Mouse (Mus musculus): ENCODE measurements around the gene Ticam1. TPM values are rescaled to one million over a fixed set of nuclear protein-coding genes. Genes with fewer than 3 reads are reported as not detected.

The Ticam1 gene
- polyA plus RNA-seq, 1 experiment from 2014 or later: 2.9 TPM

DNA sequence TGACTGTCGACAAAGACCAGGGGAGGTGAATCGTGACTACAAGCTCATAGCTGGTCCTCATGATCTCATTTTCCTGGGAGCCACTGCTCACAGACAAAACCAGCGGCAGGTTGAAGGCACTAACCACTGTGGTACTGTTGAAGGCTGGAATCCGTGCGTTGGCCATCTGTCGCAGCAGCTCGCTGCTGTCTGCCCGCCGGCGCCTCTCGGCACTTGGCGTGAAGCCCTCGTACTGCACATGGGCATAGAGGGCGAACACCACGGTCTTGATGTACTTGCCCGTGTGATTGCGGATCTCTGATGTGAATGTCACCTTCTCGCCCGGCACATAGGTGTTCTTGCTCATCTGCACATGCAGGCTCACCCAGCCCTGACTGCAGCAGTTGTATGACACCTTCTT, 17.7 kb upstream of the Ticam1 start:
- 94% methylated on average over 19 of the region's 19 CpGs for WGBS
- no peak overlapping the region for H3K9ac ChIP-seq (replicated peaks; ENCODE audit: low read length)
- no peak for ATAC-seq (replicated peaks; ENCODE audit: insufficient number of reproducible peaks, low FRiP score, low TSS enrichment, low read depth)
- H3K4me2 ChIP-seq (ENCODE audit: low read depth, low read length): no peak overlapping the region
- H3K4me3 ChIP-seq (ENCODE audit: low read depth, low read length): no peak overlapping the region
- DNase-seq (ENCODE audit: low spot score): no peak
- no peaks in the 10 kb centered on the region for H3K36me3 ChIP-seq (replicated peaks; ENCODE audit: control insufficient read depth, insufficient read depth, low read depth, low read length)
- no peaks in the 10 kb centered on the region for H3K27me3 ChIP-seq (ENCODE audit: control insufficient read depth, insufficient read depth, low read length)
- H3K4me1 ChIP-seq (ENCODE audit: control insufficient read depth, insufficient read depth, low read length): no peaks in the 10 kb centered on the region; the same call in 1 of the 2 replicates
- H3K27ac ChIP-seq (replicated peaks; ENCODE audit: low read depth, low read length): no peak overlapping the region
- H3K9me3 ChIP-seq (replicated peaks; ENCODE audit: control insufficient read depth, low read length): no peaks in the 10 kb centered on the region

DNA sequence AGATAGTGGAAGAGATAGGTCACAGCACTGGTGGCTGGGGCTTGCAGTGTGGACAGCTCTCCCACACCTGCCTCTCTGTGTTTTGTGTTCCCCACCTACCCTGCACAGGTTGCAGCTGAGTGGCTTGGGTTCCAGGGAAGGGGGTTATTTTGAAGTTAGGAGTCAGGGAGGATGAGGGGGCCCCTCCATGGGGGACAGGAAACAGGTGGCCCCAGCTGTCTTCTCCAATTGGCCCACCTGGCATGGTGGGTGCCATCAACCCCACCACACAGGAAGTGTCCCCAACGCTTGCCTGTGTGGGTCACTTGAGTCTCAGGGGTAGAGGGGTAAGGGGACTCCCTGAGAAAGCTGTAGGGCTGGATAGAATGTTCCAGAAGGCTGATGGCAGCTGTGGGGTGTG, 16.7 kb upstream of the Ticam1 start:
- ATAC-seq (replicated peaks; ENCODE audit: insufficient number of reproducible peaks, low FRiP score, low TSS enrichment, low read depth): no peak
- no peaks in the 10 kb centered on the region for H3K9me3 ChIP-seq (replicated peaks; ENCODE audit: control insufficient read depth, low read length)
- no peaks in the 10 kb centered on the region for H3K36me3 ChIP-seq (replicated peaks; ENCODE audit: control insufficient read depth, insufficient read depth, low read depth, low read length)
- H3K4me2 ChIP-seq (ENCODE audit: low read depth, low read length): no peak overlapping the region
- no peak overlapping the region for H3K27ac ChIP-seq (replicated peaks; ENCODE audit: low read depth, low read length)
- 54% methylated on average over 1 of the region's 1 CpGs for WGBS
- no peak overlapping the region for H3K9ac ChIP-seq (replicated peaks; ENCODE audit: low read length)
- H3K27me3 ChIP-seq (ENCODE audit: control insufficient read depth, insufficient read depth, low read length): no peaks in the 10 kb centered on the region
- no peak for DNase-seq (ENCODE audit: low spot score)
- H3K4me3 ChIP-seq (ENCODE audit: low read depth, low read length): no peak overlapping the region
- no peaks in the 10 kb centered on the region; the same call in 1 of the 2 replicates for H3K4me1 ChIP-seq (ENCODE audit: control insufficient read depth, insufficient read depth, low read length)

DNA sequence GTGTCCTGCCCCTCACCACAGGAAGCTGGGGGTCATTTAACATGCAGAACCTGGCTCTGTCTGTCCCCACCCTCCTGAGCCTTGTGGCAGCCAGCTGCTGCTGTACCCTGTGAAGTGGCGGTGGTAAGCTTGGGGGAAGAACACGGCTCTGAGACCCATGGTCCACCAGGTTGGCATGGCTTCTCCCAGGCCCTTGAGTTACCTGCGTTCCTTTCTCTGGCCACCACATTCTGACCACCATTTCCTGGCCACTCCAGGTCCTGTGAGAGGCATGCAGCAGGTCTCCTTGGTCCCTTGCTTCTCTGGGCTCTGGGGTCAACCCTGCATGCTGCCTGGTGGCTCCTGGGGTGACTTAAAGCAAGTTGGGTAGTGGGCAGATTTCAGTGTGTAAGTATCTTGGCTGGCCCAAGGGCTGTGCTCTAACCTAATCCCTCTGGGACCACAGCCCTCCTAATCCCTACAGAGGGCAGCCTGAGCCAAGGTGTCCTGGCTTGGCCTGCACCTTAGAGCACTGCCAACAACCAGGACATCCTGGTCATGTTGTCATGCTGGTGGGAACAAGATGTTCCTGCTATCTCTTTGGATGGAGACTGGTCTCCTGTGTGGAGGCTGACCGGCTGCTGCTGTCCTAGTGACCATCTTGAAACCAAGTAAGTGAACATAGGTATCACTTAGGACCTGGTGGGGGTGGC, 16.1 kb upstream of the Ticam1 start, which contains the start of gene Plin3:
Gene Plin3, minus strand, starts transcription at position 343 of the 692 bp plus-strand sequence.
- Histone ChIP-seq H3K27me3 (ENCODE audit: control insufficient read depth, insufficient read depth, low read length) (no peaks in the 10 kb centered on the region), H3K9ac (replicated peaks; ENCODE audit: low read length) (no peak within 1 kb of the TSS; the same call in 1 of the 2 replicates), H3K4me1 (ENCODE audit: control insufficient read depth, insufficient read depth, low read length) (peaks cover 1% of the 10 kb centered on the region; the same call in 1 of the 2 replicates), H3K9me3 (replicated peaks; ENCODE audit: control insufficient read depth, low read length) (no peaks in the 10 kb centered on the region), H3K36me3 (replicated peaks; ENCODE audit: control insufficient read depth, insufficient read depth, low read depth, low read length) (no peaks in the 10 kb centered on the region), H3K4me2 (ENCODE audit: low read depth, low read length) (no peak within 1 kb of the TSS), H3K4me3 (ENCODE audit: low read depth, low read length) (no peak within 1 kb of the TSS), H3K27ac (replicated peaks; ENCODE audit: low read depth, low read length) (no peak within 1 kb of the TSS)
- DNase-seq (ENCODE audit: low spot score) (no peak), ATAC-seq (replicated peaks; ENCODE audit: insufficient number of reproducible peaks, low FRiP score, low TSS enrichment, low read depth) (no peak)
- WGBS: 91% methylated on average over 4 of the region's 4 CpGs

DNA sequence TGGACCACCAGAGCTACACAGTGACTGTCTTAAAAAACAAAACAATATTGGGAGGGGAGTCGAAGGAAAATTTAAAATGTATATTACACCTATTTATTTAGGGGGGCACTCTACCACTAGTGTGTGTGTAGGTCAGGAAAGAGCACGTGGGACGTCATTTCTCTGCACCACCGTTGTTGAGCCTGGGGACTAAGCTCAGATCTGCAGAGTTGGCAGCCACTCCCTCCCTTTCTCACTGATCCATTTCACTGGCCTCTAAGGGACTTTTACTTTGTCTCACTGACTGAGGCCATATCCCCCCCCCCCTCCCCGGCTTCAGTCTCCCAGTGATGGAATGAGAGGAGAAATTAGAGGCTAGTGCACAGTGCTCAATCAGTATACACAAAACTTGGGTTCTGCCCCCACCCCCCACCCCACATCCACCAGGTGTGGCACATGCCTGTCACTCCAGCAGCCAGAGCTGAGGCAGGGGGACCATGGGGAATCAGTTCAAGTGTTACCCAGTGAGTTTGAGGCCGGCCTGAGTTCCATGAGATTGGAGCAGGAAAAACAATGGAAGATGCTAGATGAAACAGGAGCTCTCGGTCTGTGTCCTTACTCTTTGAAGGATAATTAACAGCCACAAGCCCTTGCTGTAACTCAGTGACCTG, 15.4 kb upstream of the Ticam1 start:
- DNase-seq (ENCODE audit: low spot score) (no peak), ATAC-seq (replicated peaks; ENCODE audit: insufficient number of reproducible peaks, low FRiP score, low TSS enrichment, low read depth) (no peak)
- Histone ChIP-seq H3K36me3 (replicated peaks; ENCODE audit: control insufficient read depth, insufficient read depth, low read depth, low read length) (no peaks in the 10 kb centered on the region), H3K27ac (replicated peaks; ENCODE audit: low read depth, low read length) (no peak overlapping the region), H3K27me3 (ENCODE audit: control insufficient read depth, insufficient read depth, low read length) (no peaks in the 10 kb centered on the region), H3K4me2 (ENCODE audit: low read depth, low read length) (no peak overlapping the region), H3K4me1 (ENCODE audit: control insufficient read depth, insufficient read depth, low read length) (peaks cover 3% of the 10 kb centered on the region; the same call in 1 of the 2 replicates), H3K9ac (replicated peaks; ENCODE audit: low read length) (no peak overlapping the region; the same call in 1 of the 2 replicates), H3K9me3 (replicated peaks; ENCODE audit: control insufficient read depth, low read length) (no peaks in the 10 kb centered on the region), H3K4me3 (ENCODE audit: low read depth, low read length) (no peak overlapping the region)
- 67% methylated on average over 7 of the region's 7 CpGs for WGBS

DNA sequence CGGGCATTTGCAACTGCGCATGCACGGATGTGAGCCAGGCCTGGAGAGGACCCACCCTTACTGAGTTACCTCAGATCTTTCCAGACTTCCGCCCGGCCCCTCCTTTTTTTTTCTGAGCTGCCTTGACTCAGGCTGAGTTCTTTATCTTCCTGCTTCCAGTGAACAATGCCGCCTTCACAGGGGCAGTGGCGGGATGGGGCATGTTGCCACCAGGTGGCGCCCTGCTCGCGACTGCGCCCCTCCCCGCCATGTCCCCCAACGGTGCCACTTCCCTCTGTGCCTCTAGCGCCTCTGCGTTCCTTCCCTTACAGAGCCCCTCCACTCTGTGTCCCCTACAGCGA, 14.6 kb upstream of the Ticam1 start:
- Histone ChIP-seq H3K36me3 (replicated peaks; ENCODE audit: control insufficient read depth, insufficient read depth, low read depth, low read length) (no peaks in the 10 kb centered on the region), H3K4me1 (ENCODE audit: control insufficient read depth, insufficient read depth, low read length) (peaks cover 3% of the 10 kb centered on the region; the same call in 1 of the 2 replicates), H3K27me3 (ENCODE audit: control insufficient read depth, insufficient read depth, low read length) (no peaks in the 10 kb centered on the region), H3K4me2 (ENCODE audit: low read depth, low read length) (peak overlapping the region; percentile 81), H3K9ac (replicated peaks; ENCODE audit: low read length) (peak overlapping the region; percentile 59), H3K9me3 (replicated peaks; ENCODE audit: control insufficient read depth, low read length) (no peaks in the 10 kb centered on the region), H3K27ac (replicated peaks; ENCODE audit: low read depth, low read length) (peak overlapping the region; percentile 87), H3K4me3 (ENCODE audit: low read depth, low read length) (0 out of 2 replicates have a peak overlapping the region, but pooled peaks have one; percentile 4)
- 1% methylated on average over 16 of the region's 16 CpGs for WGBS
- peak; percentile 91 for DNase-seq (ENCODE audit: low spot score)
- ATAC-seq (replicated peaks; ENCODE audit: insufficient number of reproducible peaks, low FRiP score, low TSS enrichment, low read depth): peak; percentile 81

DNA sequence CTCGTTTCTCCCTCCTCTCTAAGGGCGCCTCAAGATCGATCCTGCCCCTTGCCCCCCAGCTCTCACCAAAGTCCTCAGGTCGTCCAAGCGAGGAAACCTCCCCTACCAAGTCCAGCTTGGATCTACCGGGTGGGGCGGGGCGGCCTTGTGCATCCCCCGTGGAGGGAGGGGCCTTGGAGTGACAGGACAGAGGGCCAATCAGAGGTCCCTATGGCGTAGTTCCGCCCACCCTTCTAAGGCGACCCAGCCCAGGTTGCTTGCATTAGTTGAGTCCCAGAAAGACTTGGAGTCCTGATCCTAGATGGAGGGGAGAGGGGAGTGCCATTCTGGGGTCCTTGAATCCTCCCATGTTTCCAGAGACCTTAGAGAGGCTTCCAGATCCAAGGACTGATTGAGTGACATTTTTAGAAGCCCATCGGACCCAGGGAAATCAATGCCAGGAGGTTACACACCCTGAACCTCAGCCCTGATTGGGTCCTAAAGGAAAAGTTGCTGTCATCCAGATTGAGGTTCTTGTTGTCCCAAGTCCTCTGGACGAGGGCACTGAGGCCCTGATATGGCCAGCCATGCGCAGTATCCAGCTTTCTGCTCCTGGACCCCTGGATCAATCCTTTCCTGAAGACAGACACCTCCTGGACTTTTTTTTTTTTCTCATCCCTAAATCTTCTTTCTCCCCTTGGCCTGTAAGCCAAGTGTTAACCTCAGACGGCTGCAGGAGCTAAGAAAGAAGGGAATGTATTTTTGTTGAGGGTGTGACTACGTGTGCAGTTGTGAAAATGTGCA, 14.0 kb upstream of the Ticam1 start:
- no peaks in the 10 kb centered on the region for H3K36me3 ChIP-seq (replicated peaks; ENCODE audit: control insufficient read depth, insufficient read depth, low read depth, low read length)

DNA sequence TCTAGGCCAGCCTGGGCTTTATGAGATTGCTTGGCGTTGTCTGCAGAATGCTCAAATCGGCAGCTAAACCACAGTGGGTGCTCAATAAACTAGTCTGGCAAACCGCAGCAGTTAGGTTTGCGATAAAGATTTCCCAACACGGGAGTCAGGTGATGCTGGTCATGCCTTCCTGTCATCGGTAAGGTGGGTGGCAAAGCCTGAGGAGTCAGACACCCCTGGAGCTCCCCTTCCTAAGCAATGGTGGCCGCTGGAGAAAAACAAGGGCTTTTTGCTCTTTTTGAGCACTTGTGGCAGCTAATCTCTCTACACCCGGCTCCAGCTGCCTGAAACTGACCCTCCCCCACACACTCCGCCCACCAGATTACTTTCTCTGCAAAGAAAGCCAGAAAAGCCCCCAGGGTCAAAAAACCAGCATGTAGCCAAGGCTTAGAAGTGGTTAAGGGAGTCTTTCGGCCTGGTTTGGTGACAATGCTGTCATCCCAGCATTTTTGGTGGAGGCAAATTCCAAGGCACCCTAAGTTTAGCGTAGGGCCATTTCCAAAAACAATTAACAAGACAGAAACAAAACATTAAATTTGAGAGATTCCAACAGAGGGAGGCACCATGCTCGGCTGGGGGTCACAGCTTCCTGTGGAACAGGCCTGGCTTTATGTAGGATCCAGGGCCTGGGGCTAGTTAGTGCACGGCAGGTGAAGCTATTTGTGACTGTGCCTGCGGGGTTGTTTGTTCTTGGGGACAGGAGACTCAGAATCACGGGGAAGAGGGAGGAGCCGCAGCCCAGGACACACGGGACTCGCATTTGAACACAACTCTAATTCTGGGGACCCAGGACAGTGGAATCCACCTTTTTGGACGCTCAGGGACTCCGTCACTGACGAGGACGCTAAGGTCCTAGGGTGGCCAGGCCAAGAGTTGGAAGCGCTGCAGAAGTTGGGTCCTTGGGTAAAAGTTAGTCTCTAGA, 13.1 kb upstream of the Ticam1 start:
- Histone ChIP-seq H3K36me3 (replicated peaks; ENCODE audit: control insufficient read depth, insufficient read depth, low read depth, low read length) (no peaks in the 10 kb centered on the region), H3K9ac (replicated peaks; ENCODE audit: low read length) (peak overlapping the region; percentile 70), H3K27ac (replicated peaks; ENCODE audit: low read depth, low read length) (peak overlapping the region; percentile 87), H3K9me3 (replicated peaks; ENCODE audit: control insufficient read depth, low read length) (no peaks in the 10 kb centered on the region), H3K27me3 (ENCODE audit: control insufficient read depth, insufficient read depth, low read length) (no peaks in the 10 kb centered on the region), H3K4me2 (ENCODE audit: low read depth, low read length) (peak overlapping the region; percentile 81), H3K4me3 (ENCODE audit: low read depth, low read length) (peak overlapping the region; percentile 52), H3K4me1 (ENCODE audit: control insufficient read depth, insufficient read depth, low read length) (peaks cover 3% of the 10 kb centered on the region; the same call in 1 of the 2 replicates)
- 2% methylated on average over 23 of the region's 23 CpGs for WGBS
- ATAC-seq (replicated peaks; ENCODE audit: insufficient number of reproducible peaks, low FRiP score, low TSS enrichment, low read depth) (0 out of 2 replicates have a peak, but pooled peaks have one; percentile 1), DNase-seq (ENCODE audit: low spot score) (peak; percentile 83)

More for the DNA sequence above, 14.0 kb upstream of the Ticam1 start:
- Histone ChIP-seq H3K27me3 (ENCODE audit: control insufficient read depth, insufficient read depth, low read length) (no peaks in the 10 kb centered on the region), H3K4me2 (ENCODE audit: low read depth, low read length) (peak overlapping the region; percentile 81), H3K4me1 (ENCODE audit: control insufficient read depth, insufficient read depth, low read length) (peaks cover 3% of the 10 kb centered on the region; the same call in 1 of the 2 replicates), H3K9me3 (replicated peaks; ENCODE audit: control insufficient read depth, low read length) (no peaks in the 10 kb centered on the region), H3K9ac (replicated peaks; ENCODE audit: low read length) (peak overlapping the region; percentile 70), H3K27ac (replicated peaks; ENCODE audit: low read depth, low read length) (peak overlapping the region; percentile 87), H3K4me3 (ENCODE audit: low read depth, low read length) (peak overlapping the region; percentile 52)
- DNase-seq (ENCODE audit: low spot score) (peak; percentile 97), ATAC-seq (replicated peaks; ENCODE audit: insufficient number of reproducible peaks, low FRiP score, low TSS enrichment, low read depth) (peak; percentile 77)
- 3% methylated on average over 17 of the region's 17 CpGs for WGBS

Measured in embryonic facial prominence, embryonic 11.5 days (tissue).